Mouse (Mus musculus): ENCODE measurements at regions not wholly inside any gene's neighbourhood (a gene's known extent, or its start where the extent isn't known, plus 50 kb on each side); places are given as distances from the start of the nearest gene placed in this dataset.

DNA sequence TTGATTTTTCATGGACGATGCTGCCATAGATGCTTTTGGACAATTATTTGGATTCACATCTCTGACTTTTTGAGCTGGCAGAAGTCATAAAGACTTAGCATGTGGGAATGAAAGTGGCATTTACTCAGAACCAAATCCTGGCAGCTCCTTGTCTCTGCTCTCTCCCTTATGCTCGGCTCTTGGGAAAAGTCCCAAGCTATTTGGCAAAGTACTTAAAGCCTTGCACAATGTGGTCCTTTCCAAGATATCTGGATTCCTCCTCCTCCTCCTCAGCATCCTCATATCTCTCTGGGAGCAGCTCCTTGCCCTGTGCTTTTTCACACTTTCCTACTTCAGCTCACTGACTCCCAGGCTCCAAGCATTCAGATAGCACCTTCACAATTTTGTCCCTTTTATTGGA is 1995.7 kb upstream of the Lrrc6 start:
- H3K27ac ChIP-seq (ENCODE audit: control insufficient read depth, insufficient read depth, low read length): no peak overlapping the region
- WGBS: 96% methylated on average over 2 of the region's 2 CpGs
- DNase-seq: no peak

DNA sequence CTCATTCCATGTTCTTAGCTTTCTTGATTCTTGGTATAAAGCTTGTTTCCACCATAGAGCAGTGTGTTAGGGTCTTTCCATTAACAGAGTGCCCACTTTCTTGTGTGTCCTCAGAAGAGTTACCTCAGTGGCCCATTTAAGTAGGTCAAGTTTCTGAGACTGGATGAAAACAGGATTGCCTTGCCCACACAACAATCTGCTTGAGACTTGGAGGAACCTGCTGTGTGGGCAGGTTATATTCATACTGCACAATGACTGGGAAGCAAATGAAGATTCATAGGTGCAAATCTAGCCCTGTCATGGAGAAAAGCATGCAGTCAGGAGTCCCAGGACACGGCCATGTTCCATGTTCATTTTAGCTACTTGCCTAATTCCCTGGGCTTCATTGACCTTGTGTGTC is 1984.1 kb upstream of the Lrrc6 start:
- Histone ChIP-seq H3K4me1 (replicated peaks; ENCODE audit: control insufficient read depth, insufficient read depth, low read length) (no peaks in the 10 kb centered on the region), H3K27me3 (ENCODE audit: control insufficient read depth, insufficient read depth, low read length) (no peaks in the 10 kb centered on the region), H3K36me3 (ENCODE audit: control insufficient read depth, insufficient read depth, low read length) (no peaks in the 10 kb centered on the region), H3K4me3 (ENCODE audit: control insufficient read depth, insufficient read depth, low read length) (no peak overlapping the region), H3K27ac (ENCODE audit: control insufficient read depth, insufficient read depth, low read length) (no peak overlapping the region)
- no peak for DNase-seq
- TF ChIP-seq POLR2A (IDR thresholded peaks at IDR 0.05; ENCODE audit: control insufficient read depth, extremely low read depth, insufficient read depth, low read length, poor library complexity): no peak
- TF ChIP-seq CTCF (IDR thresholded peaks at IDR 0.05; ENCODE audit: borderline replicate concordance, control insufficient read depth, extremely low read depth, insufficient read depth, low read length, poor library complexity): no peak
- 88% methylated on average over 1 of the region's 1 CpGs for WGBS

More for the DNA sequence above, 1995.7 kb upstream of the Lrrc6 start:
- H3K4me1 ChIP-seq (replicated peaks; ENCODE audit: control insufficient read depth, insufficient read depth, low read length): no peaks in the 10 kb centered on the region
- H3K36me3 ChIP-seq (ENCODE audit: control insufficient read depth, insufficient read depth, low read length): no peaks in the 10 kb centered on the region
- no peak overlapping the region for H3K4me3 ChIP-seq (ENCODE audit: control insufficient read depth, insufficient read depth, low read length)
- H3K27me3 ChIP-seq (ENCODE audit: control insufficient read depth, insufficient read depth, low read length): no peaks in the 10 kb centered on the region
- no peak for TF ChIP-seq POLR2A (IDR thresholded peaks at IDR 0.05; ENCODE audit: control insufficient read depth, extremely low read depth, insufficient read depth, low read length, poor library complexity)
- TF ChIP-seq CTCF (IDR thresholded peaks at IDR 0.05; ENCODE audit: borderline replicate concordance, control insufficient read depth, extremely low read depth, insufficient read depth, low read length, poor library complexity): no peak

DNA sequence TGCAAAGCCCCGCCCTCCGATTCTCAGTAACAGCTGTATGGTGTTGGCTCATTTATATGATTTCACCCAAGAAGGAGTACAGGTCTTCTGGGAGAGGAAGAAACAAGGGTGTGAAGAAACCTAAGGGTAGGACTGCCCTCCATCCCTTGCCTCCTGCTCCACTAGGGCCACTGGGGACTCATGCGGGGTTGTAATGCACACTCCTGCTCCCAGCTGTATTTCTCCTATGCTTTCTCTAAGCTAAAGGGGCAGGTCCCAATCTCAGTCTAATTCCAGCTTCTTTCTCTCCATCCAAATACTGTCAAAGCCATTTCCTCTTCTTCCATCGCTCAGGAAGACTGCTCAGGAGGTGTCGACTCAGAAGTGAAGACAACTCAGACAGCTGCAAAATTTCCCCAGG is 1977.0 kb upstream of the Lrrc6 start:
- 88% methylated on average over 5 of the region's 5 CpGs for WGBS
- H3K4me3 ChIP-seq (ENCODE audit: control insufficient read depth, insufficient read depth, low read length): no peak overlapping the region
- no peak for DNase-seq
- no peaks in the 10 kb centered on the region for H3K4me1 ChIP-seq (replicated peaks; ENCODE audit: control insufficient read depth, insufficient read depth, low read length)
- H3K27ac ChIP-seq (ENCODE audit: control insufficient read depth, insufficient read depth, low read length): no peak overlapping the region
- TF ChIP-seq CTCF (IDR thresholded peaks at IDR 0.05; ENCODE audit: borderline replicate concordance, control insufficient read depth, extremely low read depth, insufficient read depth, low read length, poor library complexity) (no peak), POLR2A (IDR thresholded peaks at IDR 0.05; ENCODE audit: control insufficient read depth, extremely low read depth, insufficient read depth, low read length, poor library complexity) (no peak)
- H3K36me3 ChIP-seq (ENCODE audit: control insufficient read depth, insufficient read depth, low read length): no peaks in the 10 kb centered on the region
- H3K27me3 ChIP-seq (ENCODE audit: control insufficient read depth, insufficient read depth, low read length): no peaks in the 10 kb centered on the region

DNA sequence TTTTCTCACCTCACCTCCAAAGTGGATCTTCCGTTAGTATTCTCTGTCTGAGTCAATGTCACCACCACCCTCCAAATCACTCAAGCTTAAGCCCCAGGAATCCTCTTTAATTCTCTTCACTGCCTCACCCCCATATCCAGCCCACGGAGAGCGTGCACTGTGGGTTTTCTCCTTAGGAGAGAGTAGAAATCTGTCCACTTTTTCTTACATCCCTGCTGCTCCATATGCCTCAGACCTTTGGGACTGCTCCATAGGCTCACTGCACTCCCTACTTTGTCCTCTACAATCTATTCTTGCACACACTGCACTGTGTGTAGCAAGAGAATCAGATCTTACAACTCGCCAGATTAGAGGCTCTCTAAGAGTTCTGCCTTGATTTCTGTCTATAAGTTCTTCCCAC is 1971.2 kb upstream of the Lrrc6 start:
- no peaks in the 10 kb centered on the region for H3K4me1 ChIP-seq (replicated peaks; ENCODE audit: control insufficient read depth, insufficient read depth, low read length)
- H3K4me3 ChIP-seq (ENCODE audit: control insufficient read depth, insufficient read depth, low read length): no peak overlapping the region
- H3K36me3 ChIP-seq (ENCODE audit: control insufficient read depth, insufficient read depth, low read length): no peaks in the 10 kb centered on the region
- H3K27ac ChIP-seq (ENCODE audit: control insufficient read depth, insufficient read depth, low read length): no peak overlapping the region
- no peaks in the 10 kb centered on the region for H3K27me3 ChIP-seq (ENCODE audit: control insufficient read depth, insufficient read depth, low read length)
- no peak for DNase-seq
- no peak for TF ChIP-seq CTCF (IDR thresholded peaks at IDR 0.05; ENCODE audit: borderline replicate concordance, control insufficient read depth, extremely low read depth, insufficient read depth, low read length, poor library complexity)
- no peak for TF ChIP-seq POLR2A (IDR thresholded peaks at IDR 0.05; ENCODE audit: control insufficient read depth, extremely low read depth, insufficient read depth, low read length, poor library complexity)
- 97% methylated on average over 4 of the region's 4 CpGs for WGBS

DNA sequence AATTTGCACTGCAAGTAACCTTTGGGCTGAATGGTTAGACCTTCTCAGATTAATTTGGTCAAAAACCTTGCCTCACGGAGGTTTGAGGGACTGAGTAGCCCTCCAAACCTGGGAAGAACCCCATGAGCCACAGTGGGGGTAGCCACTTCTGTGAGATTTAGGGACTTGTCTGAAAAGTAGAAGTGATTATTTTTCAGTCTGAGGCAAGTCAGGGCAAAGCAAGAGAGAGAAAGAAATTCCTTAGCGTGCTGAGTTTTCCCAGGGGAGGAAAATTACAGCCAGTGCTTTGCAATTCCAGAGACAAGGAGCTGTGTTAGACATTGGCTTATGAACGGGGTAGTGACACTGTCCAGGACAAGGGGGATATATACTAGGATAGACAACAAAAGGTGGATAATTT is 1962.1 kb upstream of the Lrrc6 start:
- 79% methylated on average over 3 of the region's 3 CpGs for WGBS
- Histone ChIP-seq H3K4me1 (replicated peaks; ENCODE audit: control insufficient read depth, insufficient read depth, low read length) (no peaks in the 10 kb centered on the region), H3K27ac (ENCODE audit: control insufficient read depth, insufficient read depth, low read length) (no peak overlapping the region), H3K27me3 (ENCODE audit: control insufficient read depth, insufficient read depth, low read length) (no peaks in the 10 kb centered on the region), H3K4me3 (ENCODE audit: control insufficient read depth, insufficient read depth, low read length) (no peak overlapping the region), H3K36me3 (ENCODE audit: control insufficient read depth, insufficient read depth, low read length) (no peaks in the 10 kb centered on the region)
- no peak for DNase-seq
- TF ChIP-seq POLR2A (IDR thresholded peaks at IDR 0.05; ENCODE audit: control insufficient read depth, extremely low read depth, insufficient read depth, low read length, poor library complexity) (no peak), CTCF (IDR thresholded peaks at IDR 0.05; ENCODE audit: borderline replicate concordance, control insufficient read depth, extremely low read depth, insufficient read depth, low read length, poor library complexity) (no peak)

DNA sequence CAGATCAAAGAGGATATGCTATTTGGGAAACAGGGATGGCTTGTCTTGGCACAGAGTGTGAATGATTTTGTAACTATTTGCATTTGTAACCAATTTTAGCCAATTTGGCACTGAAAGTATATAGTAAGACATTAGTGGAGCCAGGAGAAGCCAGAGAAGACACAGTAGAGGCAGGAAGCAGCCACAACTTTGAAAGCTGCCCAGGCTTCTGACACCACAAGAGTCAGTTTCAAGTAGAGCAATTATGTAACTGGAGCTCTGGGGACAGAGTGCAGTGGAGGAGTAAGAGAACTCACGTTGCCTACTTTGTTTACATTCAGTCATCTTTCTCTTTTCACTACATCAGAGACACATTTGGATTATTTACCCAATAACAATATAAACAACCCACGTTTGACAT is 1956.5 kb upstream of the Lrrc6 start:
- WGBS: 70% methylated on average over 2 of the region's 2 CpGs
- Histone ChIP-seq H3K4me3 (ENCODE audit: control insufficient read depth, insufficient read depth, low read length) (no peak overlapping the region), H3K36me3 (ENCODE audit: control insufficient read depth, insufficient read depth, low read length) (no peaks in the 10 kb centered on the region), H3K4me1 (replicated peaks; ENCODE audit: control insufficient read depth, insufficient read depth, low read length) (no peaks in the 10 kb centered on the region), H3K27me3 (ENCODE audit: control insufficient read depth, insufficient read depth, low read length) (no peaks in the 10 kb centered on the region), H3K27ac (ENCODE audit: control insufficient read depth, insufficient read depth, low read length) (no peak overlapping the region)
- DNase-seq: no peak
- TF ChIP-seq CTCF (IDR thresholded peaks at IDR 0.05; ENCODE audit: borderline replicate concordance, control insufficient read depth, extremely low read depth, insufficient read depth, low read length, poor library complexity) (no peak), POLR2A (IDR thresholded peaks at IDR 0.05; ENCODE audit: control insufficient read depth, extremely low read depth, insufficient read depth, low read length, poor library complexity) (no peak)

DNA sequence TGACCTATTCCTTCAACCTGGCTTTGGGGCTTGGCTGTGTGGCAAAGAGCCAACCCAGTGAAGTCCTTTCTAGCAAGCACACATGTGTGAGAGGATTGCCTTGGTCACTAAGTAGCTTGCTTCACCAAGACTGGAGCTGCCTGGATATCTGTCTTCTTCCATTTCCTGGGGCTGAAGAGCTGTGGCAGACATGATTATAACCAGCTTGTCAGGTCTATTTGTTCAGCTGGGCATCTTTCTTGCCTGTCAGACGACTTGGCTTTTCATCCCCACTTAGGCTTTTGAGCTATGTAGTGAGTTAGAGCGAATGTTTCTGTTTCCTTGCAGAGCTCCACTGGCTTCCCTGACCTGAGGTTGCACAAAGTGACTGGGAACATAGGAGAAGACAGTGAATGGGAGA is 1951.3 kb upstream of the Lrrc6 start:
- no peak for DNase-seq
- WGBS: 55% methylated on average over 2 of the region's 2 CpGs
- Histone ChIP-seq H3K4me1 (replicated peaks; ENCODE audit: control insufficient read depth, insufficient read depth, low read length) (no peaks in the 10 kb centered on the region), H3K36me3 (ENCODE audit: control insufficient read depth, insufficient read depth, low read length) (no peaks in the 10 kb centered on the region), H3K27ac (ENCODE audit: control insufficient read depth, insufficient read depth, low read length) (no peak overlapping the region), H3K27me3 (ENCODE audit: control insufficient read depth, insufficient read depth, low read length) (no peaks in the 10 kb centered on the region), H3K4me3 (ENCODE audit: control insufficient read depth, insufficient read depth, low read length) (no peak overlapping the region)
- TF ChIP-seq POLR2A (IDR thresholded peaks at IDR 0.05; ENCODE audit: control insufficient read depth, extremely low read depth, insufficient read depth, low read length, poor library complexity): no peak
- no peak for TF ChIP-seq CTCF (IDR thresholded peaks at IDR 0.05; ENCODE audit: borderline replicate concordance, control insufficient read depth, extremely low read depth, insufficient read depth, low read length, poor library complexity)
